Mouse (Mus musculus) mammary gland, adult 2 months (tissue): ENCODE measurements around the gene Zfp433. TPM values are rescaled to one million over a fixed set of nuclear protein-coding genes. Genes with fewer than 3 reads are reported as not detected.

Experiments used
- polyA plus RNA-seq: library from polyadenylated mRNA; depleted of rRNA; stranded (reverse); fragments of >200 nt; gene quantifications from 2 replicates; pipeline ENCODE4 v1.2.3, GENCODE M21; 2012; ENCODE audit warnings: low replicate concordance; rRNA removed

Zfp433 gene
- 0.29 TPM in 1 of 2 replicates, not detected in the other for polyA plus RNA-seq

GRCm38 (mm10) chr10:81704531-81705301 is at the start of gene Zfp433:
TSS of gene Zfp433 (plus strand) at chr10:81704825.

GRCm38 (mm10) chr10:81770506-81771403 is 66.1 kb downstream of the Zfp433 start, which contains the start of gene Gm3055:
TSS of gene Gm3055 (minus strand) at chr10:81771161.

Other genes starting within 250 kb of the Zfp433 start
- 88.5 and 97.0 TPM in 2 replicates for gene Nfic, start 249.2 kb upstream of the Zfp433 start, polyA plus RNA-seq
- 1.4 and 1.9 TPM in 2 replicates for gene Celf5, start 222.1 kb upstream of the Zfp433 start, polyA plus RNA-seq
- gene Ncln, start 208.4 kb upstream of the Zfp433 start, polyA plus RNA-seq = 236 and 320 TPM in 2 replicates
- 35.7 and 113 TPM in 2 replicates for gene S1pr4, start 204.7 kb upstream of the Zfp433 start, polyA plus RNA-seq
- 9.0 and 15.1 TPM in 2 replicates for gene Gna15, start 180.6 kb upstream of the Zfp433 start, polyA plus RNA-seq
- 97.4 and 105 TPM in 2 replicates for gene Gna11, start 159.6 kb upstream of the Zfp433 start, polyA plus RNA-seq
- gene Aes, start 145.3 kb upstream of the Zfp433 start, polyA plus RNA-seq = 1,888 and 2,130 TPM in 2 replicates
- gene Tle2, start 130.3 kb upstream of the Zfp433 start, polyA plus RNA-seq = 72.2 and 90.1 TPM in 2 replicates
- 21.3 and 22.7 TPM in 2 replicates for gene Tle6, start 103.8 kb upstream of the Zfp433 start, polyA plus RNA-seq
- 1.1 and 2.0 TPM in 2 replicates for gene BC025920, start 98.6 kb upstream of the Zfp433 start, polyA plus RNA-seq
- 32.5 and 57.4 TPM in 2 replicates for gene Sirt6, start 77.0 kb upstream of the Zfp433 start, polyA plus RNA-seq
- gene Ankrd24, start 76.3 kb upstream of the Zfp433 start, polyA plus RNA-seq = 44.5 and 55.5 TPM in 2 replicates
- 0.17 and 0.60 TPM in 2 replicates for gene Gm10778, start 55.8 kb upstream of the Zfp433 start, polyA plus RNA-seq
- gene Gm3055, start 66.3 kb downstream of the Zfp433 start, polyA plus RNA-seq = 0.43 and 0.63 TPM in 2 replicates
- not detected in 2 replicates for gene Gm4767, start 107.4 kb downstream of the Zfp433 start, polyA plus RNA-seq
- 0.20 and 0.57 TPM in 2 replicates for gene Gm32687, start 159.1 kb downstream of the Zfp433 start, polyA plus RNA-seq
- 0.10 TPM in 1 of 2 replicates, not detected in the other for gene Zfp781, start 225.7 kb downstream of the Zfp433 start, polyA plus RNA-seq